Mouse (Mus musculus) neural tube, embryonic 13.5 days (tissue): ENCODE measurements around the gene Agap1. TPM values are rescaled to one million over a fixed set of nuclear protein-coding genes. Genes with fewer than 3 reads are reported as not detected.

Experiments used
- ATAC-seq: fragments of 200-750 bp; cut with Nextera tagmentation; 2 replicates; pipeline ENCODE4 v1.8.0; 2017; ENCODE audit warnings: low read depth, mild to moderate bottlenecking, moderate TSS enrichment, moderate library complexity
- H3K27ac ChIP-seq: fragments of 300-500 bp; sonication (generic); replicated peaks from 2 replicates; pipeline ENCODE4 v1.5.1; 2015; ENCODE audit warnings: moderate library complexity, mild to moderate bottlenecking, inconsistent platforms
- H3K27me3 ChIP-seq: fragments of 300-500 bp; sonication (generic); 2 replicates; pipeline ENCODE4 v1.6.1; 2015; ENCODE audit warnings: mild to moderate bottlenecking, inconsistent platforms
- H3K36me3 ChIP-seq: fragments of 300-500 bp; sonication (generic); 2 replicates; pipeline ENCODE4 v1.6.1; 2015; ENCODE audit warnings: mild to moderate bottlenecking, inconsistent platforms
- H3K4me1 ChIP-seq: fragments of 300-500 bp; sonication (generic); replicated peaks from 2 replicates; pipeline ENCODE4 v1.6.1; 2015; ENCODE audit warnings: inconsistent platforms
- H3K4me2 ChIP-seq: fragments of 300-500 bp; sonication (generic); 2 replicates; pipeline ENCODE4 v1.6.1; 2015; ENCODE audit warnings: inconsistent platforms, mild to moderate bottlenecking, moderate library complexity
- H3K4me3 ChIP-seq: fragments of 300-500 bp; sonication (generic); 2 replicates; pipeline ENCODE4 v1.5.1; 2015; ENCODE audit warnings: mild to moderate bottlenecking, inconsistent platforms
- H3K9ac ChIP-seq: fragments of 300-500 bp; sonication (generic); 2 replicates; pipeline ENCODE4 v1.6.1; 2015; ENCODE audit warnings: moderate library complexity, mild to moderate bottlenecking, inconsistent platforms
- H3K9me3 ChIP-seq: fragments of 300-500 bp; sonication (generic); 2 replicates; pipeline ENCODE4 v1.6.1; 2016; ENCODE audit warnings: inconsistent platforms
- WGBS: fragments of 180-500 bp; shearing (Covaris S2); methylation state at CpG from one replicate; pipeline ENCODE4 v1.1.7; 2015; 5-methylcytosine and 5-hydroxymethylcytosine counted together
- polyA plus RNA-seq: library from polyadenylated mRNA; unstranded; fragments of >200 nt; fragmentation: Nextera tagmentation; extraction: Ambion mirVana; gene quantifications from 2 replicates; pipeline ENCODE4 v1.2.1, GENCODE M21; 2015

The Agap1 gene
- polyA plus RNA-seq, 1 experiment from 2014 or later, result 48.1 TPM

- no peak overlapping the region for H3K4me2 ChIP-seq
- H3K36me3 ChIP-seq, result peaks cover 52% of the 10 kb centered on the region
- 94% methylated on average over 4 of the region's 4 CpGs for WGBS
Measured at GRCm38 (mm10) chr1:89637670-89638069, 183.1 kb downstream of the Agap1 start.

GRCm38 (mm10) chr1:89643445-89644100 lies 189.0 kb downstream of the Agap1 start:
- H3K27ac ChIP-seq, result no peak overlapping the region
- peaks cover 14% of the 10 kb centered on the region for H3K36me3 ChIP-seq
- ATAC-seq, result peak; percentile 41
- 69% methylated on average over 8 of the region's 8 CpGs for WGBS
- no peak overlapping the region for H3K4me3 ChIP-seq
- no peaks in the 10 kb centered on the region for H3K9me3 ChIP-seq
- no peak overlapping the region for H3K9ac ChIP-seq
- no peak overlapping the region for H3K4me2 ChIP-seq
- peaks cover 42% of the 10 kb centered on the region for H3K4me1 ChIP-seq
- H3K27me3 ChIP-seq, result no peaks in the 10 kb centered on the region

More at GRCm38 (mm10) chr1:89637670-89638069, 183.1 kb downstream of the Agap1 start:
- Histone ChIP-seq H3K9me3 (no peaks in the 10 kb centered on the region), H3K27ac (no peak overlapping the region), H3K4me3 (no peak overlapping the region), H3K27me3 (no peaks in the 10 kb centered on the region), H3K9ac (no peak overlapping the region), H3K4me1 (peaks cover 17% of the 10 kb centered on the region)
- no peak for ATAC-seq

- no peak overlapping the region for H3K4me2 ChIP-seq
- no peak for ATAC-seq
- no peak overlapping the region for H3K27ac ChIP-seq
- peaks cover 47% of the 10 kb centered on the region for H3K4me1 ChIP-seq
- 76% methylated on average over 11 of the region's 11 CpGs for WGBS
- H3K27me3 ChIP-seq, result no peaks in the 10 kb centered on the region
- no peak overlapping the region for H3K4me3 ChIP-seq
- no peak overlapping the region for H3K9ac ChIP-seq
- H3K9me3 ChIP-seq, result no peaks in the 10 kb centered on the region
- H3K36me3 ChIP-seq, result peaks cover 9% of the 10 kb centered on the region; the same call in 1 of the 2 replicates
Measured at GRCm38 (mm10) chr1:89644120-89644519, 189.5 kb downstream of the Agap1 start.

- no peak overlapping the region for H3K4me2 ChIP-seq
- no peaks in the 10 kb centered on the region for H3K9me3 ChIP-seq
- ATAC-seq, result no peak
- peaks cover 46% of the 10 kb centered on the region for H3K4me1 ChIP-seq
- no peaks in the 10 kb centered on the region for H3K27me3 ChIP-seq
- H3K9ac ChIP-seq, result no peak overlapping the region
- no peak overlapping the region for H3K4me3 ChIP-seq
- WGBS, result 9% methylated on average over 4 of the region's 4 CpGs
- H3K27ac ChIP-seq, result no peak overlapping the region
- H3K36me3 ChIP-seq, result peaks cover 9% of the 10 kb centered on the region; the same call in 1 of the 2 replicates
Measured at GRCm38 (mm10) chr1:89646326-89647018, 191.9 kb downstream of the Agap1 start.

GRCm38 (mm10) chr1:89647505-89647904 lies 192.9 kb downstream of the Agap1 start:
- H3K4me3 ChIP-seq, result no peak overlapping the region
- H3K9ac ChIP-seq, result no peak overlapping the region
- peaks cover 9% of the 10 kb centered on the region; the same call in 1 of the 2 replicates for H3K36me3 ChIP-seq
- H3K27me3 ChIP-seq, result no peaks in the 10 kb centered on the region
- ATAC-seq, result no peak
- no peak overlapping the region for H3K27ac ChIP-seq
- H3K4me2 ChIP-seq, result no peak overlapping the region
- WGBS, result 50% methylated on average over 8 of the region's 8 CpGs
- H3K4me1 ChIP-seq, result peaks cover 46% of the 10 kb centered on the region
- H3K9me3 ChIP-seq, result no peaks in the 10 kb centered on the region

GRCm38 (mm10) chr1:89650557-89650956 lies 196.0 kb downstream of the Agap1 start:
- Histone ChIP-seq H3K27me3 (no peaks in the 10 kb centered on the region), H3K9ac (no peak overlapping the region), H3K36me3 (no peaks in the 10 kb centered on the region), H3K4me3 (no peak overlapping the region), H3K4me1 (peaks cover 44% of the 10 kb centered on the region), H3K27ac (no peak overlapping the region), H3K4me2 (no peak overlapping the region), H3K9me3 (no peaks in the 10 kb centered on the region)
- 76% methylated on average over 7 of the region's 7 CpGs for WGBS
- no peak for ATAC-seq

- 0 out of 2 replicates have a peak, but pooled peaks have one; percentile 36 for ATAC-seq
- H3K36me3 ChIP-seq, result no peaks in the 10 kb centered on the region
- peak overlapping the region; percentile 39 for H3K27ac ChIP-seq
- 79% methylated on average over 3 of the region's 3 CpGs for WGBS
- H3K4me3 ChIP-seq, result no peak overlapping the region
- H3K27me3 ChIP-seq, result no peaks in the 10 kb centered on the region
- H3K9me3 ChIP-seq, result no peaks in the 10 kb centered on the region
- H3K9ac ChIP-seq, result peak overlapping the region; percentile 22; the same call in 1 of the 2 replicates
- H3K4me2 ChIP-seq, result no peak overlapping the region
- peaks cover 38% of the 10 kb centered on the region for H3K4me1 ChIP-seq
Measured at GRCm38 (mm10) chr1:89656167-89656566, 201.6 kb downstream of the Agap1 start.

- Histone ChIP-seq H3K4me2 (no peak overlapping the region), H3K4me3 (no peak overlapping the region), H3K9me3 (no peaks in the 10 kb centered on the region), H3K27me3 (no peaks in the 10 kb centered on the region), H3K36me3 (0 out of 2 replicates have a peak, but pooled peaks cover 1% of the 10 kb centered on the region), H3K4me1 (peaks cover 33% of the 10 kb centered on the region), H3K27ac (peak overlapping the region; percentile 39), H3K9ac (peak overlapping the region; percentile 22; the same call in 1 of the 2 replicates)
- ATAC-seq, result no peak
- WGBS, result 29% methylated on average over 11 of the region's 11 CpGs
Measured at GRCm38 (mm10) chr1:89656643-89657321, 202.2 kb downstream of the Agap1 start.

- Histone ChIP-seq H3K36me3 (peaks cover 28% of the 10 kb centered on the region), H3K4me2 (no peak overlapping the region), H3K27ac (no peak overlapping the region), H3K4me3 (no peak overlapping the region), H3K27me3 (no peaks in the 10 kb centered on the region), H3K4me1 (peaks cover 17% of the 10 kb centered on the region), H3K9me3 (no peaks in the 10 kb centered on the region), H3K9ac (no peak overlapping the region)
- 90% methylated on average over 4 of the region's 4 CpGs for WGBS
- ATAC-seq, result no peak
Measured at GRCm38 (mm10) chr1:89660804-89661203, 206.2 kb downstream of the Agap1 start.

- Histone ChIP-seq H3K27ac (no peak overlapping the region), H3K9me3 (no peaks in the 10 kb centered on the region), H3K4me2 (no peak overlapping the region), H3K27me3 (no peaks in the 10 kb centered on the region), H3K9ac (no peak overlapping the region), H3K36me3 (peaks cover 52% of the 10 kb centered on the region), H3K4me3 (no peak overlapping the region), H3K4me1 (peaks cover 33% of the 10 kb centered on the region)
- ATAC-seq, result no peak
- 93% methylated on average over 5 of the region's 5 CpGs for WGBS
Measured at GRCm38 (mm10) chr1:89666154-89666553, 211.5 kb downstream of the Agap1 start.

- WGBS, result 88% methylated on average over 7 of the region's 7 CpGs
- Histone ChIP-seq H3K4me3 (no peak overlapping the region), H3K27ac (no peak overlapping the region), H3K9ac (no peak overlapping the region), H3K9me3 (no peaks in the 10 kb centered on the region), H3K27me3 (no peaks in the 10 kb centered on the region), H3K4me1 (peaks cover 46% of the 10 kb centered on the region), H3K36me3 (peaks cover 52% of the 10 kb centered on the region), H3K4me2 (no peak overlapping the region)
- ATAC-seq, result no peak
Measured at GRCm38 (mm10) chr1:89667387-89667786, 212.8 kb downstream of the Agap1 start.

GRCm38 (mm10) chr1:89668635-89669034 lies 214.0 kb downstream of the Agap1 start:
- H3K9ac ChIP-seq, result no peak overlapping the region
- no peak overlapping the region for H3K4me3 ChIP-seq
- H3K27me3 ChIP-seq, result no peaks in the 10 kb centered on the region
- no peak overlapping the region for H3K4me2 ChIP-seq
- ATAC-seq, result no peak
- WGBS, result 54% methylated on average over 9 of the region's 9 CpGs
- H3K9me3 ChIP-seq, result no peaks in the 10 kb centered on the region
- H3K27ac ChIP-seq, result no peak overlapping the region
- H3K36me3 ChIP-seq, result peaks cover 63% of the 10 kb centered on the region
- H3K4me1 ChIP-seq, result peaks cover 56% of the 10 kb centered on the region
